Mouse (Mus musculus) embryonic facial prominence, embryonic 15.5 days (tissue): ENCODE measurements at regions not wholly inside any gene's neighbourhood (a gene's known extent, or its start where the extent isn't known, plus 50 kb on each side); places are given as distances from the start of the nearest gene placed in this dataset.

Experiments used
- ATAC-seq: fragments of 200-750 bp; cut with Nextera tagmentation; 2 replicates; pipeline ENCODE4 v1.8.0; 2017; ENCODE audit warnings: low read depth, moderate TSS enrichment; ENCODE audit not compliant: insufficient number of reproducible peaks, low FRiP score, low TSS enrichment
- H3K27ac ChIP-seq: fragments of 300-500 bp; sonication (generic); replicated peaks from 2 replicates; pipeline ENCODE4 v1.5.1; 2015; ENCODE audit warnings: mild to moderate bottlenecking, inconsistent platforms
- H3K27me3 ChIP-seq: fragments of 300-500 bp; sonication (generic); 2 replicates; pipeline ENCODE4 v1.6.1; 2015; ENCODE audit warnings: inconsistent platforms
- H3K36me3 ChIP-seq: fragments of 300-500 bp; sonication (generic); 2 replicates; pipeline ENCODE4 v1.6.1; 2015; ENCODE audit warnings: mild to moderate bottlenecking, inconsistent platforms
- H3K4me1 ChIP-seq: fragments of 300-500 bp; sonication (generic); 2 replicates; pipeline ENCODE4 v1.6.1; 2015; ENCODE audit warnings: inconsistent platforms
- H3K4me2 ChIP-seq: fragments of 300-500 bp; sonication (generic); replicated peaks from 2 replicates; pipeline ENCODE4 v1.6.1; 2015; ENCODE audit warnings: mild to moderate bottlenecking, inconsistent platforms
- H3K4me3 ChIP-seq: fragments of 300-500 bp; sonication (generic); replicated peaks from 2 replicates; pipeline ENCODE4 v1.5.1; 2015; ENCODE audit warnings: mild to moderate bottlenecking, inconsistent platforms
- H3K9ac ChIP-seq: fragments of 300-500 bp; sonication (generic); 2 replicates; pipeline ENCODE4 v1.6.1; 2015; ENCODE audit warnings: inconsistent platforms
- H3K9me3 ChIP-seq: fragments of 300-500 bp; sonication (generic); replicated peaks from 2 replicates; pipeline ENCODE4 v1.6.1; 2016; ENCODE audit warnings: inconsistent platforms
- WGBS: fragments of 180-500 bp; shearing (Covaris S2); methylation state at CpG from one replicate; pipeline ENCODE4 v1.1.7; 2015; 5-methylcytosine and 5-hydroxymethylcytosine counted together

DNA sequence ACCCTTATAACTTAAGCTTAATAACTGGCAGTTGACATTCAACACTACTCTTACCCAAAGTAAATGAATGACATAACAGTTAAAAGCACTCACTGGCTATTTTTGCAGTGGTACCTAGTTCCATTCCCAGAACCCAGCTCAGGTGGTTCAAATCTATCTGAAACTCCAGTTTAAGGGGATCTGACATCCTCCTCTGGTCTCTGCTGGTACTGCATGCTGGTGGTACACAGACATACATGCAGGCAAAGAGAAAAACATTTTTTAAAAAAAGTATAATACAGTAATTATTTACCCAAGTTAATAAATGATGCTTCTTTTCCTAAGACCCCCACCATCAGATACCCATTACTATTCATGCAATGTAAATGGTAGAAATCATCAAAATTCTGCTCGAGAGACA is 81.3 kb upstream of the Arntl start:
- no peak for ATAC-seq
- H3K36me3 ChIP-seq = no peaks in the 10 kb centered on the region
- no peaks in the 10 kb centered on the region for H3K9me3 ChIP-seq
- no peak overlapping the region for H3K9ac ChIP-seq
- H3K27ac ChIP-seq = no peak overlapping the region
- 80% methylated on average over 1 of the region's 1 CpGs for WGBS
- no peaks in the 10 kb centered on the region for H3K27me3 ChIP-seq
- no peak overlapping the region for H3K4me2 ChIP-seq
- H3K4me1 ChIP-seq = no peaks in the 10 kb centered on the region
- no peak overlapping the region for H3K4me3 ChIP-seq

GRCm38 (mm10) chr7:113130552-113130951 is 76.7 kb upstream of the Arntl start:
- no peaks in the 10 kb centered on the region for H3K9me3 ChIP-seq
- no peaks in the 10 kb centered on the region for H3K36me3 ChIP-seq
- no peak overlapping the region for H3K27ac ChIP-seq
- no peak overlapping the region for H3K4me3 ChIP-seq
- H3K27me3 ChIP-seq = no peaks in the 10 kb centered on the region
- no peak overlapping the region for H3K9ac ChIP-seq
- ATAC-seq = no peak
- 81% methylated on average over 6 of the region's 6 CpGs for WGBS
- H3K4me2 ChIP-seq = no peak overlapping the region
- H3K4me1 ChIP-seq = no peaks in the 10 kb centered on the region

- Histone ChIP-seq H3K9me3 (no peaks in the 10 kb centered on the region), H3K4me2 (no peak overlapping the region), H3K36me3 (no peaks in the 10 kb centered on the region), H3K27me3 (no peaks in the 10 kb centered on the region), H3K4me3 (no peak overlapping the region), H3K4me1 (no peaks in the 10 kb centered on the region), H3K9ac (no peak overlapping the region), H3K27ac (no peak overlapping the region)
- WGBS = 2% methylated on average over 6 of the region's 6 CpGs
- ATAC-seq = no peak
Observed at GRCm38 (mm10) chr7:113131945-113132538, 75.2 kb upstream of the Arntl start.

GRCm38 (mm10) chr7:113133891-113134290 is 73.4 kb upstream of the Arntl start:
- Histone ChIP-seq H3K9me3 (no peaks in the 10 kb centered on the region), H3K4me2 (no peak overlapping the region), H3K36me3 (no peaks in the 10 kb centered on the region), H3K4me3 (no peak overlapping the region), H3K27ac (no peak overlapping the region), H3K27me3 (no peaks in the 10 kb centered on the region), H3K9ac (no peak overlapping the region), H3K4me1 (no peaks in the 10 kb centered on the region)
- 57% methylated on average over 5 of the region's 5 CpGs for WGBS
- no peak for ATAC-seq

DNA sequence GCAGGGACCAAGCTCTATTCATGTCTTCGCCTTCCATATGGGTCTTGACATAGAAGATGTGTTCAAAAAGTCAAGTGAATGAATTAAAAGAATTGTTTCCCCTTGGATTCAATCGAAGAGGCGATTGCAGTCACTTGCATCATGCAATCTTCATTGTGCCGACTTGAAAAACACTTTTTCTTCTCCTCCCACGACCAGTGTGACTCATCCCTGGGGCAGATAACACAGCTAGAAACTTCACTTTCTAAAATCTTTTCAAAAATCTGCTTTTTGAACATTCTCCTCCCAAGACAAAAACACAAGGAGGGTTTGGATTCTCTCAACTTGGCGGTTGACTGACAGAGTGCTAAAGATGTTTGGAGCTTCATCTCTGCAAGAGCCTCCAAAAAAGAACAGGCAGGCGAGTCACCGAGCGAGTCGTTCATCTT is 67.2 kb upstream of the Arntl start:
- Histone ChIP-seq H3K4me3 (no peak overlapping the region), H3K9me3 (no peaks in the 10 kb centered on the region), H3K27ac (no peak overlapping the region), H3K4me1 (no peaks in the 10 kb centered on the region), H3K36me3 (no peaks in the 10 kb centered on the region), H3K27me3 (peaks cover 25% of the 10 kb centered on the region), H3K4me2 (no peak overlapping the region), H3K9ac (no peak overlapping the region)
- no peak for ATAC-seq
- 71% methylated on average over 10 of the region's 10 CpGs for WGBS

DNA sequence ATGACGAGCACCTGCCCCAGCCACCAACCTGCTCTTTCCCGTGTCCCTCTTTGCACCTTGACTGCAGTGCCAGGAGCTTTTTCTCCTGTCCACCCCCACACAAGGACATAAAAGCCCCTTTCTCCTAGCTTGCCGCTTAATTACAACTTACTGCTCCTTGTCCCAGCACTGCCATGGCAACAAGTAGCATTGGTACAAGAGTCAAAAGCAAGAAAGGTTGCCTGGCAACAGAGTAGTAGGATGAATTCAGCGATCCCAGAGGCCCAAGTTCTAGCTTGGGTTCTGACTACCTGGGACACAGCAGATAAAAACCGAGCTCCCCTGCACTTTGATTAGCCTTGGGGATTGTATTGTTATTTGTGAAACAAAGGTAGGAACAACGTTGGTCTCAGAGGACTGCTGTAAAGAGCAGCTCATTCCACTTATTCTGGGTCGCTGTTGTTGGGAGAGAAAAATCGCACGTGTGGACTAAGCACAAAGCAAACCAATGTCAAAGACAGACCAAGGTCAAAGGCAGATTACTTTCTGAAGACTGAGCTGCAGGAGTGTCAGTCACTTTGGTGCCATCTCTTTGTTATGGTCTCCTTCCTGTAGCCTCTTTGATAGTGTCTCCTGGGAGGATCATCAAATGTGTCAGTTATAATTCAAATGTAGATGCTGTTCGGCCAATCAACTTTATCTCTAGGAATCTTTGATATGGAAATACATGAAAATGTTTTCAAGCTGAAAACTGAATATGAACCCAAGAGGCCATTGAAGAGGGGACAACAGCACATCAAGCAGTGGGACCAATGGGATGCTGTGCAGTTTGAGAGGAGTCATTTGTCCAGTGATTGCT is 65.2 kb upstream of the Arntl start:
- no peak overlapping the region for H3K4me3 ChIP-seq
- H3K27me3 ChIP-seq = peaks cover 27% of the 10 kb centered on the region
- H3K9me3 ChIP-seq = no peaks in the 10 kb centered on the region
- no peak overlapping the region for H3K4me2 ChIP-seq
- 47% methylated on average over 10 of the region's 10 CpGs for WGBS
- no peak overlapping the region for H3K9ac ChIP-seq
- H3K4me1 ChIP-seq = no peaks in the 10 kb centered on the region
- no peak overlapping the region for H3K27ac ChIP-seq
- H3K36me3 ChIP-seq = no peaks in the 10 kb centered on the region
- no peak for ATAC-seq

DNA sequence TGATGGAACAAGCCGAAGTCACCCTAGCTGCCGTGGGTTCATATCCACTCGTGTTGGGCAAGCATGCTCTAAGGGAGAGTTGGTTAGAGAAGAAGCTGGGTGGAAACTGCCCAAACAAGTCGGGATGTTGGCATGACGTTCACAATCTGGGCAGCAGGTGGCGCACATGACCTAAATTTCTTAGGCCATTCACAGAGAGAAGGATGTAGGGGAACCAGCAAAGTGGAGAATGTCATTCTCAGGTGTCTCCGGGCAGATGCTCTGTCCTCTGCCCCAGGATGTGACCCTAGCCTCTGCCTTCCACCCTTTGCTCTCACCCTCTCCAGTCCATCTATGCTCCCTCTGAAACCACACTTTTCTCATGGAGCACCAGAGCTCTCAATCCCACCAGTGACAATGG is 63.7 kb upstream of the Arntl start:
- Histone ChIP-seq H3K9ac (no peak overlapping the region), H3K9me3 (no peaks in the 10 kb centered on the region), H3K27me3 (peaks cover 27% of the 10 kb centered on the region), H3K4me1 (peaks cover 9% of the 10 kb centered on the region), H3K36me3 (no peaks in the 10 kb centered on the region), H3K4me3 (no peak overlapping the region), H3K27ac (no peak overlapping the region), H3K4me2 (no peak overlapping the region)
- ATAC-seq = no peak
- WGBS = 6% methylated on average over 7 of the region's 7 CpGs

DNA sequence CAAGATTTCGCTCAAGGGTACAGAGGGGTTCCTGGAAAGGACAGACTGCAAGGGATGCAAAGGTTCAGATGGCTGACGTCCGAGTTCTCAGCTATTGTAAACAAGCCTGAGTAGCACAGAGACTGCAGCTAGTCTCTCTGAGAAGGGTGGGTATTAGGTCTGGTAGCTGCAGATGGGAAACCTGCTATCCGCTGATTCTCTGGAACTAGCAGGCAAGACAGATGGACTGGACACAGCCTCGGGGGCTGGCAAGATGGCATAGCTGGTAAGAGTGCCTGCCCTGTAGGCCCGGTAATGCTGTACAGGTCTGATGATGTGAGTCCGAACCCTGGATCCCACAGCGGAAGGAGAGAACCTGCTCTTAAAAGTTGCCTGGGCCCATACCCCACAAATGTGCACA is 62.2 kb upstream of the Arntl start:
- Histone ChIP-seq H3K27ac (no peak overlapping the region), H3K9me3 (no peaks in the 10 kb centered on the region), H3K4me2 (no peak overlapping the region), H3K36me3 (no peaks in the 10 kb centered on the region), H3K27me3 (peaks cover 27% of the 10 kb centered on the region), H3K4me3 (no peak overlapping the region), H3K4me1 (peaks cover 9% of the 10 kb centered on the region), H3K9ac (no peak overlapping the region)
- 77% methylated on average over 8 of the region's 8 CpGs for WGBS
- ATAC-seq = no peak

- Histone ChIP-seq H3K27ac (no peak overlapping the region), H3K4me3 (no peak overlapping the region), H3K9ac (no peak overlapping the region), H3K4me2 (no peak overlapping the region), H3K9me3 (no peaks in the 10 kb centered on the region), H3K4me1 (peaks cover 9% of the 10 kb centered on the region), H3K36me3 (no peaks in the 10 kb centered on the region), H3K27me3 (peaks cover 23% of the 10 kb centered on the region)
- ATAC-seq = no peak
- 57% methylated on average over 2 of the region's 2 CpGs for WGBS
Observed at GRCm38 (mm10) chr7:113146108-113146507, 61.2 kb upstream of the Arntl start.

DNA sequence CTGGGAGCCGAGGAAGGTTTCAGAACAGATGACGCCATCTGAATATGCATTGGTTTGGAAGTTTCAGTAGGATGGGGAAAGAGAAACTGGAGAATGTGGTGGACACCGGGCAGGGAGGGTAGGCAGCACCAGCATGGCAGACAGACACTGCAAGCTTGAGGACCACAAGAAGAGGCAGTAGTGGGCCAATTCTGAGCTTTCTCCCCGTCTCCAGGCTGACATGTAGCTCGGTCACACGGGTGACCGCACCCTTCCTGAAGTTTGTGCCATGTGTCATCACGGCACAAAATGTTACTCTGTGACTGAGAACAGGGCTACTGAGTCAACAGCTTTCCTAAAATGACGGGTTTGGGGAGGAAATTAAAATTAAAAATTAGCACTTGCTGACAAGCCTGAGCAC is 60.7 kb upstream of the Arntl start:
- Histone ChIP-seq H3K27ac (no peak overlapping the region), H3K9me3 (no peaks in the 10 kb centered on the region), H3K36me3 (no peaks in the 10 kb centered on the region), H3K4me3 (no peak overlapping the region), H3K27me3 (peaks cover 20% of the 10 kb centered on the region), H3K4me2 (no peak overlapping the region), H3K9ac (no peak overlapping the region), H3K4me1 (peaks cover 9% of the 10 kb centered on the region)
- ATAC-seq = no peak
- 83% methylated on average over 9 of the region's 9 CpGs for WGBS

DNA sequence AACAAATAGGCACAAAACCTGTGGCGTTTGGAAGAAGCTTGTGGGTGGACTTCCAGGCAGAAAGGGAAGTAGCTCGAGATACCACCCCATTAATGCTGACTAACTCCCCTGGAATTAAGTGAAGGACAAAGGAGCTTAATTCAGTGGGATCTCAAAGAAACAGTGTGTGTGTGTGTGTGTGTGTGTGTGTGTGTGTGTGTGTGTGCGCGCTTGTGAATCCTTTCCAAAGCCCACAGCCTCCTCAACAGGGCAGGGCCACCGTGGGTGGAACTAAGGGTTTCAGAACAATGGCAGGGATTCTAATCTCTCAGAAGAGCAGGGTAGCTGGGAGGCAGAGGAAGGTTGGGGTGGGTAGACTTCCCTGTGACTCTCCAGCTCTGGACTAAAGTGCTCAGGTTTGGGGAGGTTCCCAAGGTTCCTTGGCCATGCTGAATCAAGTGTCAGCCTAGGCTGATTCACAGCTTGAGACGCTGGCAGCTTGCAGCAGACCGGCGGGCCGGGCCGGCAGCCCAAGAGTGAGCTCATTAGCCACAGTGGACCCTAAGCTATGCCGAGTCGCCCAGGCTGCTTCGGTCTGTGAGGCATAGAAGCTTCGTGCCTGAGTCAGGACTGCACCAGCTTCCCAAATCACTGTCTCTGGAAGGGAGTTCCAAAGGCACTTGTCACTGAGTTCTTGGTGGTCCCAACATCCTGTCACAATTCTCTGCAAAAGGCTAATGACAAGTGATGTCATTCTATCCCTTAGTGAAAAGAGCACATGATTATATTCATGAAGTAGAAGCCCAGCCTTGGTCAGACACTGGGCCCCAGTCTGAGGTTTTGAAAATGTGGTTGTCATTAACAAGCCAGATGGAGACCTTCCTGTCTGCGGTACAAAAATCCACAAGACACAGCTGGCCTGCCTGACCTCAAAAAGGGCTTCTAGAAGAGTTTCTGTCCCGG is 59.6 kb upstream of the Arntl start:
- Histone ChIP-seq H3K4me1 (peaks cover 9% of the 10 kb centered on the region), H3K27me3 (peaks cover 11% of the 10 kb centered on the region; the same call in 1 of the 2 replicates), H3K4me3 (no peak overlapping the region), H3K27ac (no peak overlapping the region; the same call in 1 of the 2 replicates), H3K4me2 (no peak overlapping the region), H3K9me3 (no peaks in the 10 kb centered on the region), H3K36me3 (no peaks in the 10 kb centered on the region), H3K9ac (no peak overlapping the region)
- no peak for ATAC-seq
- 23% methylated on average over 16 of the region's 16 CpGs for whole genome bisulfite sequencing
